Mouse (Mus musculus) C2C12 (cell line): ENCODE results near the gene Apeh. TPM values are rescaled to one million over a fixed set of nuclear protein-coding genes. Genes with fewer than 3 reads are reported as not detected.

ENCODE experiments used
- H3K27me3 ChIP-seq: one replicate; pipeline ENCODE4 v1.6.1; 2011; ENCODE audit not compliant: control insufficient read depth, insufficient read depth, insufficient read length
- H3K36me3 ChIP-seq: one replicate; pipeline ENCODE4 v1.6.1; 2011; ENCODE audit not compliant: control insufficient read depth, insufficient read depth
- H3K4me3 ChIP-seq: one replicate; pipeline ENCODE4 v1.5.1; 2011; ENCODE audit warnings: mild to moderate bottlenecking, control low read depth; ENCODE audit not compliant: poor library complexity, insufficient read depth, severe bottlenecking
- H3K79me2 ChIP-seq: one replicate; pipeline ENCODE4 v1.6.1; 2011; ENCODE audit not compliant: control insufficient read depth, insufficient read depth
- H3K79me3 ChIP-seq: one replicate; pipeline ENCODE4 v1.6.1; 2011; ENCODE audit warnings: low read depth, control low read depth
- H3ac ChIP-seq: one replicate; pipeline ENCODE3; 2011; ENCODE audit warnings: low read depth; ENCODE audit not compliant: control insufficient read depth, insufficient read length
- CEBPB ChIP-seq: IDR thresholded peaks from one replicate; pipeline ENCODE4 v1.6.1; 2011; ENCODE audit warnings: low read depth, mild to moderate bottlenecking, control low read depth, moderate library complexity
- CTCF ChIP-seq: IDR thresholded peaks from one replicate; pipeline ENCODE4 v1.5.1; 2011; ENCODE audit not compliant: control insufficient read depth, insufficient read depth, insufficient read length
- FOSL1 ChIP-seq: IDR thresholded peaks from one replicate; pipeline ENCODE4 v1.8.0; 2011; ENCODE audit warnings: mild to moderate bottlenecking, low read length; ENCODE audit not compliant: poor library complexity, insufficient read depth, severe bottlenecking
- MAX ChIP-seq: IDR thresholded peaks from one replicate; pipeline ENCODE4 v1.6.1; 2011; ENCODE audit warnings: mild to moderate bottlenecking, control low read depth
- MYOD1 ChIP-seq: IDR thresholded peaks from one replicate; pipeline ENCODE4 v1.6.1; 2011; ENCODE audit warnings: low read depth; ENCODE audit not compliant: control insufficient read depth, insufficient read length
- MYOG ChIP-seq: IDR thresholded peaks from one replicate; pipeline ENCODE4 v1.6.1; 2011; ENCODE audit not compliant: control insufficient read depth, insufficient read length; ENCODE audit errors: extremely low read depth
- USF1 ChIP-seq: IDR thresholded peaks from one replicate; pipeline ENCODE4 v1.6.1; 2011; ENCODE audit warnings: low read depth, mild to moderate bottlenecking, control low read depth, moderate library complexity
- polyA plus RNA-seq: library from polyadenylated mRNA; unstranded; fragments of >200 nt; fragmentation: generic; extraction: Trizol; gene quantifications from one replicate; pipeline ENCODE4 v1.2.1, GENCODE M21; 2012; ENCODE audit warnings: missing spikeins

The Apeh gene
- polyA plus RNA-seq, 1 experiment: 49.1 TPM

GRCm38 (mm10) chr9:108082549-108082948, 11.9 kb downstream of the Apeh start:
- Histone ChIP-seq H3K36me3 (peaks cover 13% of the 10 kb centered on the region), H3ac (no peak overlapping the region), H3K79me3 (no peaks in the 10 kb centered on the region), H3K79me2 (peaks cover 8% of the 10 kb centered on the region), H3K27me3 (no peaks in the 10 kb centered on the region), H3K4me3 (no peak overlapping the region)
- TF ChIP-seq MYOG (no peak), MAX (no peak), USF1 (no peak), CEBPB (no peak), CTCF (no peak), MYOD1 (no peak)

DNA sequence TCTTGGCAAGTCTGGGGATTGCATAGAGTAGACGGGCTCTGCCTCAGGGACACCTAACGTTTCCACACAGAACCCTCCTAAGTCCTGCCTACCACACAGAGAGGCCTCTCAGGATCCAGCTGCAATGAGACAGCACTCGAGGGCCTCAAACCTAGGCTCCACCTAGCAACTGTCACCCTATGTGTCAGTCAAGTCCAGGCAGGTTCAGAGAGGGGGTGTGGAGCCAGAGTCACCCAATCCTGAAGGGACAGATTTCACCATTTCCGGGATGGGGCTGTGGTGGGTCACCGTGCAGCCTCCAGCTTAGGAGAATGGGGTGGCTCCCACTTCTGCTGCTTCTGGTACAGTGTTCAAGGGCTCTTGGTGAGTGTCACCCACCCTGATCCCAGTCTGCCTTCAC, 14.2 kb downstream of the Apeh start, which contains the start of gene Mst1:
Mst1 (plus strand) TSS at position 269 of the 400 bp plus-strand sequence.
- TF ChIP-seq MYOG: no peak
- TF ChIP-seq MAX: no peak
- TF ChIP-seq USF1: no peak
- TF ChIP-seq CEBPB: no peak
- TF ChIP-seq FOSL1: no peak
- TF ChIP-seq CTCF: no peak
- Histone ChIP-seq H3K79me2 (peaks cover 8% of the 10 kb centered on the region), H3K79me3 (no peaks in the 10 kb centered on the region), H3K27me3 (no peaks in the 10 kb centered on the region), H3K36me3 (peaks cover 6% of the 10 kb centered on the region), H3K4me3 (peak within 1 kb of the TSS; percentile 61), H3ac (peak within 1 kb of the TSS; percentile 31)

DNA sequence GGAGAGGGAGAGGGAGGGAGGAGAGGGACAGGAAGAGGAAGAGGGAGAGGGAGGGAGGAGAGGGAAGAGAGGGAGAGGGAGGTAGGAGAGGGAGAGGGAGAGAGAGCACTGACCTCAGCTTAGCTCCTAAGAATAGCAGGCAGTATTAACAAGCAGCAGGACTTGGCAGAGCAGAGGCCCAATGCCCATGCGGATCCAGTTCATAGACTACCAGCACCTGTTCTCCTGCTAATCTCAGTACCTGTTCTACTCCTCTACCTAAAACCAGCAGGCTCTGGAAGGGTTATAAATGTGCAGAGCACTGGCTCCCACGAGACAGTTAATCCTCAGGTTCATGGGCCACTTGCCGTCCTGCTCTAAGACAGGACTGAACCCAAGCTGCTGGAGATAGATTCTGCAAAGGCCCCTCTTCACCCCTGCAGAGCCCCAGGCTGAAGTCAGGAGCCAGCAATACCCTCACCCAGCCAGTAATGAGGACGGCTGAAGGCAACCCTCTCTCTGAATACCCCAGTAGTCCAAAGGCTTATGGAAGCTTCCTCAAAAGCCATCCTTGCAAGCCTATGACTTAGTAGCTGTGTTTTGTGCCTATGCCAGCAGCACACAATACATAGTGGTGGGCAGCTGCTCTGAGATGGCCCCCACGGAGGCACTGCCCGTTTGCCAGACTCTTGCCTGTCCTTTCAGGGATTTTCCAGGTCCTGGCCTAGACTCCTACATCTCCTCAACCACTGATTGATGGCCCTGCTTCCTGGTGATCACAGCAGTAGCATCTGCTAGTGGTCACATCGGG, 21.1 kb downstream of the Apeh start:
- no peaks in the 10 kb centered on the region for H3K27me3 ChIP-seq
- no peaks in the 10 kb centered on the region for H3K79me3 ChIP-seq
- no peak overlapping the region for H3K4me3 ChIP-seq
- TF ChIP-seq MYOG: no peak
- no peak for TF ChIP-seq FOSL1
- TF ChIP-seq CEBPB: no peak
- TF ChIP-seq USF1: no peak
- no peak for TF ChIP-seq MAX
- no peak for TF ChIP-seq MYOD1
- TF ChIP-seq CTCF: no peak
- peaks cover under 1% of the 10 kb centered on the region for H3K79me2 ChIP-seq
- H3ac ChIP-seq: no peak overlapping the region
- no peaks in the 10 kb centered on the region for H3K36me3 ChIP-seq

DNA sequence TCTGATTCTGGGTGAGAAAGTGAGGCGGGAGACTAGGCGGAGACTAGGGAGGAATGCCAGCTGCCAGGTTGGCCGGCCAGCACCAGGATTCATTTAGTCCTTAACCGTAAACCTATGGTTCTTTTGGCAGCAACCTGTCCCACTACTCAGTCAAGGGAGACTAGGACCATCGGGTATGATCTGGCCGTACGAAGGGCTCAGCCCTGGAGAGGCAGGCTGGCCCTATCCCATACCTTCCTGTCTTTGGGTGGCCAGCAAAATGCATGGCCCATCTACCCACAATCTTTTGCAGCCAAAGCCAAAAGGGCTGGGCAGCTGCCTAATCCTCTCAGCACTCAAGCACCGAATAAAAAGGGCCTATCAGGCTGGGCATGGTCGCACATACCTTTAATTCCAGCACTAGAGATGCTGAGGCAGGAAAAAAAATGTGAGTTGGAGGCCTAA, 21.9 kb downstream of the Apeh start:
- no peaks in the 10 kb centered on the region for H3K36me3 ChIP-seq
- no peaks in the 10 kb centered on the region for H3K79me3 ChIP-seq
- no peak overlapping the region for H3ac ChIP-seq
- no peaks in the 10 kb centered on the region for H3K27me3 ChIP-seq
- H3K79me2 ChIP-seq: no peaks in the 10 kb centered on the region
- TF ChIP-seq USF1 (no peak), CTCF (no peak), MYOD1 (no peak), MYOG (no peak), CEBPB (no peak), MAX (no peak)
- H3K4me3 ChIP-seq: no peak overlapping the region

- Histone ChIP-seq H3K79me3 (no peaks in the 10 kb centered on the region), H3K36me3 (no peaks in the 10 kb centered on the region), H3ac (no peak overlapping the region), H3K79me2 (no peaks in the 10 kb centered on the region), H3K4me3 (no peak overlapping the region), H3K27me3 (no peaks in the 10 kb centered on the region)
- TF ChIP-seq USF1 (no peak), MYOD1 (no peak), CEBPB (no peak), MAX (no peak), MYOG (no peak)
These were observed 22.6 kb downstream of the Apeh start for GRCm38 (mm10) chr9:108071801-108072200.

GRCm38 (mm10) chr9:108069529-108069928, 24.9 kb downstream of the Apeh start:
- no peaks in the 10 kb centered on the region for H3K36me3 ChIP-seq
- H3K4me3 ChIP-seq: no peak overlapping the region
- H3K79me2 ChIP-seq: no peaks in the 10 kb centered on the region
- H3K79me3 ChIP-seq: no peaks in the 10 kb centered on the region
- TF ChIP-seq CEBPB (no peak), MAX (no peak), FOSL1 (no peak), MYOG (no peak), CTCF (no peak), USF1 (no peak), MYOD1 (no peak)
- no peak overlapping the region for H3ac ChIP-seq
- H3K27me3 ChIP-seq: no peaks in the 10 kb centered on the region
